Mouse (Mus musculus) c-Kit-positive CD71-positive TER-119-positive erythroid progenitor cells, embryonic 14.5 days (primary cell): ENCODE results near the gene Rab5c.
A peak's percentile ranks its signal among the peaks of the same experiment; 100 is the strongest.

Source experiments
- DNase-seq: peaks from one replicate; pipeline ENCODE4 v3.0.0-alpha.2; 2013; ENCODE audit warnings: low spot score

Rab5c gene

GRCm38 (mm10) chr11:100720345-100720744 is 17.7 kb downstream of the Rab5c start:
- no peak for DNase-seq

GRCm38 (mm10) chr11:100719893-100720292 is 18.1 kb downstream of the Rab5c start:
- no peak for DNase-seq

GRCm38 (mm10) chr11:100719312-100719711 is 18.7 kb downstream of the Rab5c start:
- no peak for DNase-seq

DNA sequence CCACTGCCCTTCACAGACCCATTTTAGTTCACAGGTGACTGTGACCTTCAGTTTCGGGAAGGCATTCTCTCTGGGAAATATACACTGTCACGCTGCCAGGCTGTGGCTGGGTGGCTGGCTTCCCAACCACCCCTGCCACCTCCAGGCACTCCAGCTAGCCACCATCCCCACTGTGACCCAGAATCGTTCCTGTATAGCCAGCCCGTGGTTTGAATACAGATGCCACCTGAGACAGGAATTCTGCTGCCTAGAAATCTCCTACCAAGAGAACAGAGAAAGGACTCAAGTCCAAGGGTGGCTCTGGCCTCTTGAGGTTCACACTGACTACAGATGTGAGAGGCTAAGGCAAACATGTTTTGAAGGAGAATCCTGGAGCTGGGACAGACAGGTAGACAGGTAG is 19.1 kb downstream of the Rab5c start:
- DNase-seq = no peak

DNA sequence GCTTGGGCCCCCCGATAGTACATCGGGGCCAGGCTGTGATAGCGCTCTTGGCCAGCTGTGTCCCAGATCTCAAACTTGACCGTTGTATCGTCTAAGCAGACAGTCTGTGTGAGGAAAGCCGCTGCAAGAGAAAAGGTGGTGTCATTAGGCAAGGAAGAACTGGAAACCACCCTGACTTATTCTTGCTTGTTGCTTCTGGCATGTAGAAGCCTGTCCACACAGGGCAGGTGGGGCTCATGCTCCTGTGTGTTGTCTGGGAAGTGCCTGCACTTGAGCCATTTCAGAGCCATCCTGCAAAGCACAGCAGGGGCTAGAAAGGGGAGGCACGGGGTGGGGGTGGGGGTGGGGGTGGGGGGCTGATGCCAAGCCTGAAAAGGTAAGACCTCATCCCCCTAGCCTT is 19.6 kb downstream of the Rab5c start:
- DNase-seq = no peak

- no peak for DNase-seq
Measured at GRCm38 (mm10) chr11:100716649-100717048, 21.4 kb downstream of the Rab5c start.

DNA sequence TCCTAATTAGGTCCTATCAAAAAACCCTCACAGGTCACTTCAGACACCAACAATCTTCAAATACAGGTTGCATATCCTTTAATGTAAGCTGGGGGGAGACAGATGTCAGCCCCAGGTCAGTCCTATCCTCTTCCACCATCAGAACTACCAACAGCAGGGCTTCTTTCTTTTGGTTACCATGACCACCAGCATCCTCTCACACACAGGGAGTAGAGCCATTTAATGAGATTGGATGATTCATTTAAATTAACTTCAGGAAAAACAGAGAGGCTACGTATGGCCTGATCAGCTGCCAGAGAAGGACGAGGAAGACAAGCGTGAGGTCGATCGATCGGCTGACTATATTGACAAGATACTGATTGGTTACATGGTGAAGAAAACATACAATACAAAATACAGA is 23.1 kb downstream of the Rab5c start:
- DNase-seq = no peak

GRCm38 (mm10) chr11:100714534-100714915 is 23.5 kb downstream of the Rab5c start:
- DNase-seq = peak; percentile 80

DNA sequence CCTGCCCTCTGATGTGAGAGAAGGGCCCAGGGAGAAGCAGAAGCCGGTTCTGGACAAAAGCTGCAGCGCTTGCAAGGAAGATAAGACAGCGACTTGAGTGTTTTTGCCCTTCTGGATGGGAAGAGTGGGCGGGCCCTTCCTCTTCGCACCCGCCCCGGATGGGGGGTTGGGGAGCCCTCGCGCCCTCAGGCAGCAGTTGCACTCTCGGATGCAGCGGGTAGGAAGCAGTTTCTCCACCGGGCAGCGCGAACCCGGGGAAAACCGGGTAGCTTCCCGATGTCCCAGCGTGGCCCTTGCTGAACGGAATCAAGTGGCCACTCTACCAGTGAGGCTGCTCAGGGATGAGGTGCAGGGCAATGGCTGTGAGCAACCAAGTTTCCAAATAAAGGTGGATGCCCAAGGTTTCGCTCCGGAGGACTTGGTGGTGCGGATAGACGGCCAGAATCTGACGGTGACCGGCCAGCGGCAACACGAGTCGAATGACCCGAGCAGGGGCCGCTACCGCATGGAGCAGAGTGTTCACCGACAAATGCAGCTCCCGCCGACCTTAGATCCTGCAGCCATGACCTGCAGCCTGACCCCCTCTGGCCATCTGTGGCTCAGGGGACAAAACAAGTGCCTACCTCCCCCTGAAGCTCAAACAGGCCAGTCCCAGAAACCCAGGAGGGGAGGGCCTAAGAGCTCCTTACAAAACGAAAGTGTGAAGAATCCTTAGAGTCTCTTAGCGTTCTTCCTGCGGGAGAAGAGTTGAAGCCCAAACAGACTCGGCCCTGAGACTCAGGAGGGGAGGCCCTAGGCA is 24.1 kb downstream of the Rab5c start, which contains the start of gene Hspb9:
TSS of gene Hspb9 (plus strand) at position 116 of the 799 bp plus-strand sequence.
- peak; percentile 74 for DNase-seq

DNA sequence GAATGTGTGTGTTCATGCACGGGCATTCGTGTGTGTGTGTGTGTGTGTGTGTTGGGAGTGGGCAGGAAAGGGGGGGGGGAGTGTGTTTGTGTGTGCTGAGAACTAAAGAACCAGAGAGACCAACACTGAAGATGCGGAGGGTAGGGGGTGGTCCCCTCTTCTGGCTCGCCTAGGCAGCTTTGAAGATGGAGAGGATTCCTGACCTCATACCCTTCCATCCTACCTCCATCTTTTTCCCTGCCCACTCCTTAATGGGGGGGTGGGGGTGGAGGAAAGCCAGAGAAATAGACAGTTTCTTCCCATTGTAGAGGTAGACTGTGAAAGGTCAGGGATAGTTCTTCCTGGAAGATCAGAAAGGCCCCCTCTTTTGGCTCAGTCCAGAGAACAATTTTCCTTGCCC is 24.8 kb downstream of the Rab5c start:
- no peak for DNase-seq

DNA sequence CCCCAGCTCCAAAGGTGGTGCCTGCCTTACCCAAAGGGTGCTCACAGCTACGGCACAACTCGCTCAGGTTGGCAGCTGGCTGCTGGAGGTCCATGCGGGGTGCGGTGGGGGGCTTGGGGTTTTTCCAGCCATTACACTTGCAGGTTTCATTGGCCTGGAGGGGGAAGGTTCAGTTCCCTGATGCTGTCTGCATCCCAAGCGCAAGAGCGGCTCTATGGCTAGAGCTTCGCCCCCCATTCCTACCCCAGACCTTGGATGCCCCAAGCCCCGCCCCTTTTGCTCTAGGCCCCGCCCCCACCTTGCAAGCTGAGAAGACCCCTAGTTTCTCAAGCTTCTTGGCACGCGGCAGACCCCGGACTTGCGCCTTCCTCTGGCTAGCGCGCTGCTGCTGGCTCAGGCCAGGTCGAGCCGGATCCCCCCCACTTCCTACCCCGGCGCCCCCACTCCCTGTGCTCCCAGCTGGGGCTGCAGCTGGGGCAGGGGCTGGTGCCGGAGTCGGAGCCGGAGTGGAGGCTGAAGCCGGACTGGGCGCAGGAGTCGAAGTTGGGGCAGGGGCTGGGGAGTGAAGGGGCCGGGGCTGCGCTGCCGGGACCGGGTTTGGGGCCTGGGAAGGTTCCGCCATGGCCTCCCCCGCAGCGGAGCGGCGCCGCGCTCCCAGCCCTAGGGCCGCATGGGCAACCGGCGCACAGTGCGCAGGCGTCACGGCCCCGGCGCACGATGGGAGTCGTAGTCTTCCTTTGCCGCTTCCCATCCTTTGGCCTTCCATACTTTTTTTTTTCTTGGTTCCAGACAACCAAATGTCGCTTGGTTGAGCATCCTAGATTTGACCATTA is 26.0 kb downstream of the Rab5c start, which contains the start of gene Kat2a:
TSS of gene Kat2a (minus strand) at position 683 of the 833 bp plus-strand sequence.
- peak; percentile 68 for DNase-seq

DNA sequence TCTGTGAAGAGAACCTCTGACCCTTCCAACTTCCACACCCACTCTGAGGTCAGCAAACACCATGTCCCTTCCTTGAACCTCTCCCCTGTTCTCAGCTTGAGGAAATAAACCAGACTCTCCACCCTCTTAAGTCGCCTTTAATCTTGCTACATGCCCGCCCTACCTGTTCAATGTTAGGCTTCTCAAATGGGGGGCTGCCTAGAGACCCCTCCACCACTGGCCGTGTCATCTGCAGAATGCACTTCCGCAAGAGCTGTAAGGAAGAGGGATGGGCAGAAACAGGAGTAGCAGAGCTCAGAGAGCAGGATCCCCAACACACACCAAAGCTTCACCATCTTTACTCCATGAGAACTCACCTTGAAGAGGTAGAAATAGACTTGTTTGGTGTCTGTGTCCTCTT is 27.0 kb downstream of the Rab5c start:
- DNase-seq = no peak

DNA sequence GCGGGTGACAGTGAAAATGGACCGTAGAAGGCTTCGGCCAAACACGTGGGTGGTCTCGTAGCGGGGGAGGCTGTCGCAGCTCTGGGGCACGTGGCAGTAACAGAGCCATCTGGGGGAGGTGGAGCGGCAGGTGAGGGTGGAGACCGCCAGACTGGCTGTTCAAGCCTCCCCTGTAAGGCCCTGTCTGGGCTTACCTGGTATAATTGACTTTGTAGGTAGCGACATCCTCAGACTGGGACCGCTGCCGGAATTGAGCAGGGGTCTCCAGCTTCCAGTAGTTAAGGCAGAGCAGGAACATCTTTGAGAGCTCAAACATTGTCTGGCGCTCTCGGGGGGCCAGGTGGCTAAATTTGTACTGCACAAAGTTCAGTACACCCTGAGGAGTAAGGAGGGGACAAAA is 27.5 kb downstream of the Rab5c start:
- no peak for DNase-seq

DNA sequence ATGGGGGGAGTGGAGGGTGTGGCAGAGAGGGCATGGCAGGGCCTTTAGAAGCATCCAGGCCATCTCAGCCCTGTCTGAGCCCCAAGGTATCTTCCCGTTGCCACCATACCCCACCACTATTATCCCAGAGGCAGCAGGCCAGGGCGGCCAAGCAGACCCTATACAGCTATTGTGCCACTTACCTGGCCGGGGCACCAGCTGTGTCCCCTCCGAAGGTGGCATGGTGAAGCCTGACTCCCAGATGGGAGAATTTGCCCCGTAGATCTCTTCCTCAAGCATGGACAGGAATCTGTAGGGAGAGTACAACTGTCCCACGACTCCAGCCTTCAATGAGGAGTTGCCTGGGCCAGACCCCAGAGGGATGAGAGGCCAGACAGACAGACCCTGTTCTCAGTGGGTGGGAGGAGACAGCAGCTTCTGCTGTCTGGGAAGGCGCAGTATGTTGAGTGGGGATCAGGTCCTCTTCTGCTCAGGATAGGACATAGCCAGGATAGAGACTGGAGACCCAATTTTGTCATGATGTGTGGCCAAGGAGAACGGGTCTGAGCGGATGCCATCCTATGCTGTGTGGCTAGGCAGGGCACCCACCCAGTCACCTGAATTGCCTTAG is 28.7 kb downstream of the Rab5c start:
- DNase-seq = no peak

GRCm38 (mm10) chr11:100705095-100705747 is 32.8 kb downstream of the Rab5c start:
- no peak for DNase-seq

DNA sequence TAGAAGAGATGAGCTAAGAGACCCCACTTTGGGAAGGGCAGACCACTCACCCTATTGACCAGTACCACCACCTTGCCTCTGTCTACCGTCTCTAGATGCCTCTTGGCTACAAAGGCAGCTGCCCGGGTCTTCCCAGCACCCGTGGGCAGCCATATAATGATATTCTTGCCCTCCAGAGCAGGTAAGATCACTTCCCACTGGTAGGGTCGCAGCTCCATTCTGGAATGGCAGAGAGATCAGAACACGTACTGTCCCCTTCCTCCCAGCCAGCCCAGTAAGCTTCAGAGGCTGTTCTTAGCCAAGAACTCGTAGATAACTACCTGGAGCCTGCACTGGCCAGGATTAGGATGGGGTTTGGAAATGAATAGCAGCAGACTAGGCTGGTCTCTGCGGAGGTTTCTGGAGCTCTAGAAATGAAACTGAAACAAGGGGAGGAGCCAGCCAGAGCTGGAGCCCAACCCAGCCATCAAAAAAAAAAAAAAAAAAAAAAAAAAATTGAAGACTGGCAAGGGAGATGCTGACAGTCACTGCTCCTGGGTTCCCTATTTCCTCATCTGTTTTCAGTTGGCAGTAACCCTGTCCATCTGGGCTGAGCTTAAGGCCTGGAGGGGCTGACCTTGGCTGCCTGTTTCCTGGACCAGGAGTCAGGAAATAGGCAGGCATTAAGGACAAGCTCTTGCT is 34.0 kb downstream of the Rab5c start, which contains the start of gene Dhx58:
TSS of gene Dhx58 (minus strand) at position 421 of the 681 bp plus-strand sequence.
- DNase-seq = no peak

GRCm38 (mm10) chr11:100703366-100703765 is 34.6 kb downstream of the Rab5c start:
- no peak for DNase-seq

DNA sequence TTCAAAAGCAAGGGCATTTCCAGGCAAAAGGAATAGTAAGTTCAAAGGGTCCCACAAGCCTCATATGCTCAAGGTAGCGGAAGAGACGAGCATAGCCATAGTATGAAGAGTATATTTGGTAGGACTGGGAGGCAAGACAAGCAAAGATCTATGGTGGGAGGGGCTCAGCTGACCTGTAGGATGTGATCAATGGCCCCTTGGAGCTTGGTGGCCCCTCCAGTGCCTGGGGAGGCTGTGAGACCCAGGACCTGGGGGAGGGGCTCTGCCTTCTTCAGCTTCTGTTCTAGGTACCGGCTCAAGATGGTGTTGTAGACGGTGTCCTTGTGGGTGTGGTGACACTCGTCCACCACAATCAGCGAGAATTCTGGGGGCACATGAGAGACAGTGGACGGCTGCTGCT is 35.1 kb downstream of the Rab5c start:
- DNase-seq = no peak

GRCm38 (mm10) chr11:100702081-100702851 is 35.7 kb downstream of the Rab5c start:
- peak; percentile 77 for DNase-seq

- DNase-seq = peak; percentile 57
Measured at GRCm38 (mm10) chr11:100701301-100701700, 36.7 kb downstream of the Rab5c start.

GRCm38 (mm10) chr11:100700710-100701109 is 37.3 kb downstream of the Rab5c start:
- DNase-seq = no peak
